Comparison of ENCODE assay signal across 8 mouse cellular contexts in the genomic region with DNA sequence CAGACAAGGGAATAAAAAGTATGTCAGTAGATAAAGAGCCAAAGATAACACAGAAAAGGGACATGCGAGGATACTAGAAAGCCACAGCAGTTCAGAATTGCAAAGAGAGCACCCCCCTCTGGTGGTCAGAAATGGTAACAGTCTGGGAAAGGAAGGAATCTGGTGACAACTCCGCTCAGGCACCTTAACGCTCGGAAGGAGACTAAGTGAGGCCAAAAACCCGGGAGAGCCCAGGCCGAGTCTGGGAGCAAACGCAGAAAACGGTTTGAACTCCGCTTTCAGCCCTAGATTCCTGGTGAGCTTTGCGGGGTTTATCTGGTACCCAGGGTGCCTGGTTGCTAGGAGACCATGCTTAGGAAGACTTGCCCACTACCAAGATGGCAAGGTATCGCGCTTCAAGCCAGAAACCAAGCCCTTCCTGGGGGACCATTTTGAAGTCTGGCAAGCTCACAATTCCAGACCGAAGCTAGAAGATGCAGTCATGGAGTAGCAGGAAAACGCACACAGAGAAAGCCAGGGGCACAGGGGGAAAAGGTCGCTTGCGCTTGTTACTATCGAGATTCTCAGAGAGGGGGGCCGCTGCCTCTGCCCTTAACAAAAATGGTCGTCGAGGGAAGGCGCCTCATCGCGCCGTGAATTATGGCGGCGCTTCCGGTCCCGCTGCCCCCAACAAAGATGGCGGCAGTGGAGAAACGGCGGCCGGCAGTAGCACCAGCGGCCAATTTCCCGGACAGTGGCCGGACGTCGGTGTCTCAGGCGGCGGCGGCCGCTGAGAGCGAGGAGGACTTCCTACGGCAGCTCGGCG. TPM values are rescaled to one million over a fixed set of nuclear protein-coding genes. Genes with fewer than 3 reads are reported as not detected.
A peak's percentile ranks its signal among the peaks of the same experiment; 100 is the strongest.
DNase-seq lines count a peak whose midpoint lies in the region; ATAC-seq and TF ChIP-seq lines count a peak whose summit lies in the region.

A gene (plus strand): TSS at position 599 of the 805 bp plus-strand sequence.

- POLR2A ChIA-PET in Patski (lab: Charles Lee), result interaction anchor here (2.2 kb wide), 1 partner anchor 13 kb away, joined by 9 read pairs; a partner anchor contains a TSS

- under 1% methylated on average over 44 of the region's 45 CpGs for WGBS in hindbrain, embryonic 14.5 days

- DNase-seq in Patski (ENCODE audit: low read depth, low spot score), result peak; percentile 78
- peak; percentile 96 for DNase-seq in cerebellum, postnatal 14 days
- peak; percentile 85 to 93 for DNase-seq in frontal cortex, postnatal 25 days (ENCODE audit: low spot score in 2 of 2)
- DNase-seq in hindbrain, embryonic 14.5 days (ENCODE audit: low spot score), result peak; percentile 91
- DNase-seq in layer of hippocampus, postnatal 36 days, result peak; percentile 89 to 92
- peak; percentile 93 for DNase-seq in lung, postnatal 36 days
- DNase-seq in retina, postnatal 1 day, result peak; percentile 97
- peak; percentile 80 to 91 for DNase-seq in urinary bladder, adult 18-20 months (ENCODE audit: low spot score in 2 of 2)

- CTCF ChIA-PET in Patski (lab: Charles Lee), result interaction anchor here (0.9 to 2.1 kb wide), 6 partner anchors 8 to 913 kb away, joined by 3 to 7 read pairs (median 4); no protein-coding TSS in a partner anchor

- in situ Hi-C loops in Patski (cut with MboI; ENCODE audit: low pct_unique_long_range_greater_than_20kb), result no loop called here

- peak within 1 kb of the TSS; percentile 93 for H3K4me2 ChIP-seq in hindbrain, embryonic 14.5 days (replicated peaks)

- peak within 1 kb of the TSS; percentile 99 for H3K27ac ChIP-seq in hindbrain, embryonic 14.5 days

- no peak for TF ChIP-seq CTCF in Patski (IDR thresholded peaks at IDR 0.05)

- no peaks in the 10 kb centered on the region for H3K36me3 ChIP-seq in hindbrain, embryonic 14.5 days (replicated peaks; ENCODE audit: control insufficient read depth, insufficient read depth)

- peak within 1 kb of the TSS; percentile 100 for H3K4me3 ChIP-seq in hindbrain, embryonic 14.5 days (replicated peaks; ENCODE audit: low read length)

- no peaks in the 10 kb centered on the region for H3K27me3 ChIP-seq in Patski
- H3K27me3 ChIP-seq in hindbrain, embryonic 14.5 days (ENCODE audit: control insufficient read depth, insufficient read depth, low read length), result no peaks in the 10 kb centered on the region

- no peaks in the 10 kb centered on the region for H3K9me3 ChIP-seq in hindbrain, embryonic 14.5 days (ENCODE audit: control insufficient read depth, low read length)

- peak; percentile 81 for ATAC-seq in Patski
- peak; percentile 82 for ATAC-seq in hindbrain, embryonic 14.5 days (ENCODE audit: low FRiP score)

- H3K4me1 ChIP-seq in hindbrain, embryonic 14.5 days (replicated peaks; ENCODE audit: control insufficient read depth, insufficient read depth, low read length), result peaks cover 18% of the 10 kb centered on the region

- H3K9ac ChIP-seq in hindbrain, embryonic 14.5 days, result peak within 1 kb of the TSS; percentile 98

RNA-seq across cellular contexts. Expression of the gene that starts here (rescaled TPM):
- polyA plus RNA-seq in Patski (2021), result 62.4 TPM
- polyA plus RNA-seq in hindbrain, embryonic 14.5 days (2014; fragmentation: Nextera tagmentation; extraction: Ambion mirVana), result 107 and 108 TPM in 2 replicates
- total RNA-seq in layer of hippocampus, postnatal 36 days (2021), result 10 to 100 TPM; 64.6 to 68.3 TPM

Comparison
In these comparisons a context has a peak if more than half of its experiments do, and no peak if none do; other contexts are left out.
1. Peak in every context shown above with its lines: DNase-seq, ATAC-seq, H3K4me3 ChIP-seq and H3K27ac ChIP-seq.